Mouse (Mus musculus) midbrain, embryonic 12.5 days (tissue): ENCODE results near the gene Erbb3. TPM values are rescaled to one million over a fixed set of nuclear protein-coding genes. Genes with fewer than 3 reads are reported as not detected.

Experiments
- ATAC-seq: fragments of 200-750 bp; cut with Nextera tagmentation; 2 replicates; pipeline ENCODE4 v1.8.0; 2017; ENCODE audit warnings: low read depth, moderate TSS enrichment, moderate library complexity; ENCODE audit not compliant: low FRiP score
- H3K27ac ChIP-seq: fragments of 300-500 bp; sonication (generic); replicated peaks from 2 replicates; pipeline ENCODE4 v1.5.1; 2016; ENCODE audit warnings: mild to moderate bottlenecking
- H3K27me3 ChIP-seq: fragments of 300-500 bp; sonication (generic); 2 replicates; pipeline ENCODE4 v1.6.1; 2016; ENCODE audit warnings: mild to moderate bottlenecking
- H3K36me3 ChIP-seq: fragments of 300-500 bp; sonication (generic); 2 replicates; pipeline ENCODE4 v1.6.1; 2016
- H3K4me1 ChIP-seq: fragments of 300-500 bp; sonication (generic); 2 replicates; pipeline ENCODE4 v1.6.1; 2016
- H3K4me2 ChIP-seq: fragments of 300-500 bp; sonication (generic); replicated peaks from 2 replicates; pipeline ENCODE4 v1.6.1; 2016; ENCODE audit warnings: mild to moderate bottlenecking, moderate library complexity
- H3K4me3 ChIP-seq: fragments of 300-500 bp; sonication (generic); 2 replicates; pipeline ENCODE4 v1.5.1; 2016; ENCODE audit warnings: mild to moderate bottlenecking
- H3K9ac ChIP-seq: fragments of 300-500 bp; sonication (generic); replicated peaks from 2 replicates; pipeline ENCODE4 v1.6.1; 2016; ENCODE audit warnings: mild to moderate bottlenecking, moderate library complexity
- H3K9me3 ChIP-seq: fragments of 300-500 bp; sonication (generic); 2 replicates; pipeline ENCODE4 v1.6.1; 2016; ENCODE audit warnings: mild to moderate bottlenecking
- WGBS: fragments of 180-500 bp; shearing (Covaris S2); methylation state at CpG from one replicate; pipeline ENCODE4 v1.1.7; 2016; 5-methylcytosine and 5-hydroxymethylcytosine counted together
- polyA plus RNA-seq: library from polyadenylated mRNA; unstranded; fragments of >200 nt; fragmentation: Nextera tagmentation; extraction: Ambion mirVana; gene quantifications from 2 replicates; pipeline ENCODE4 v1.2.1, GENCODE M21; 2016

The Erbb3 gene
- polyA plus RNA-seq, 1 experiment from 2014 or later, result 0.94 TPM

DNA sequence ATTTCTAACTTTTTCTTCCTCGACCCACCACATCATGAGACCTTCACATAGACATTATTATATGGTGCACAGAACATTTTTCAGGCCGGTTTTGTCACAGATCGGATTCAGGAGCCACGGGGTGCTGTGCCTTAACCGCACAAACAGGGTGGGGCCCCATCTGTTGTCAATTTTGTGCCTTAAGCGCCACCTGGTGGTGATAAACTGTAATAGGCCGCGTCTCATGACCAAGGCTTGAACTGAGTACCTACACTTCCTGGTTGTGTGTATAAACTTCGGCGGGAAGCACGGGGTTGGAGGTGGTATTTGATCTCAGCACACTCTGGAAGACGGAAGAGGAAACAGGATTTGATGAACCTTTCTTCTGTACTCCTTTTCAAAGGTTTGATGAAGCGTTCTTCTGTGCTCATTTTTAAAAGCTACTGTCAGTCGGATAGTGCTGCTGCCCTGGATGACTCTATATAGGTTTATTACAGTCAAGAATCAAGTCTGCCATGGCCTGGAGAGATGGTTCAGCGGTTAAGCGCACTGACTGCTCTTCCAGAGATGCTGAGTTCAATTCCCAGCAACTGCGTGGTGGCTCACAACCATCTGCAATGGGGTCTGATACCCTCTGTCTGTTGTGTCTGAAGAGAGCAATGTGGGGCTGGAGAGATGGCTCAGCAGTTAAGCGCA lies 53.0 kb downstream of the Erbb3 start:
- Histone ChIP-seq H3K4me1 (no peaks in the 10 kb centered on the region), H3K27me3 (no peaks in the 10 kb centered on the region), H3K36me3 (peaks cover 6% of the 10 kb centered on the region; the same call in 1 of the 2 replicates), H3K4me3 (peak overlapping the region; percentile 10; the same call in 1 of the 2 replicates), H3K27ac (no peak overlapping the region), H3K9me3 (no peaks in the 10 kb centered on the region), H3K4me2 (peak overlapping the region; percentile 42), H3K9ac (no peak overlapping the region; the same call in 1 of the 2 replicates)
- ATAC-seq, result peak; percentile 89
- 16% methylated on average over 18 of the region's 18 CpGs for WGBS

- Histone ChIP-seq H3K9me3 (no peaks in the 10 kb centered on the region), H3K4me1 (no peaks in the 10 kb centered on the region), H3K4me2 (peak overlapping the region; percentile 42), H3K4me3 (peak overlapping the region; percentile 10; the same call in 1 of the 2 replicates), H3K27ac (no peak overlapping the region), H3K36me3 (no peaks in the 10 kb centered on the region), H3K9ac (no peak overlapping the region; the same call in 1 of the 2 replicates), H3K27me3 (no peaks in the 10 kb centered on the region)
- 76% methylated on average over 4 of the region's 4 CpGs for WGBS
- no peak for ATAC-seq
These were observed 53.7 kb downstream of the Erbb3 start for GRCm38 (mm10) chr10:128535624-128536265.

GRCm38 (mm10) chr10:128535206-128535605 lies 54.2 kb downstream of the Erbb3 start:
- H3K9ac ChIP-seq, result no peak overlapping the region
- no peak overlapping the region for H3K4me3 ChIP-seq
- no peaks in the 10 kb centered on the region for H3K4me1 ChIP-seq
- no peak for ATAC-seq
- no peaks in the 10 kb centered on the region for H3K36me3 ChIP-seq
- no peaks in the 10 kb centered on the region for H3K9me3 ChIP-seq
- H3K27ac ChIP-seq, result no peak overlapping the region
- no peak overlapping the region for H3K4me2 ChIP-seq
- H3K27me3 ChIP-seq, result no peaks in the 10 kb centered on the region
- 75% methylated on average over 2 of the region's 2 CpGs for WGBS

DNA sequence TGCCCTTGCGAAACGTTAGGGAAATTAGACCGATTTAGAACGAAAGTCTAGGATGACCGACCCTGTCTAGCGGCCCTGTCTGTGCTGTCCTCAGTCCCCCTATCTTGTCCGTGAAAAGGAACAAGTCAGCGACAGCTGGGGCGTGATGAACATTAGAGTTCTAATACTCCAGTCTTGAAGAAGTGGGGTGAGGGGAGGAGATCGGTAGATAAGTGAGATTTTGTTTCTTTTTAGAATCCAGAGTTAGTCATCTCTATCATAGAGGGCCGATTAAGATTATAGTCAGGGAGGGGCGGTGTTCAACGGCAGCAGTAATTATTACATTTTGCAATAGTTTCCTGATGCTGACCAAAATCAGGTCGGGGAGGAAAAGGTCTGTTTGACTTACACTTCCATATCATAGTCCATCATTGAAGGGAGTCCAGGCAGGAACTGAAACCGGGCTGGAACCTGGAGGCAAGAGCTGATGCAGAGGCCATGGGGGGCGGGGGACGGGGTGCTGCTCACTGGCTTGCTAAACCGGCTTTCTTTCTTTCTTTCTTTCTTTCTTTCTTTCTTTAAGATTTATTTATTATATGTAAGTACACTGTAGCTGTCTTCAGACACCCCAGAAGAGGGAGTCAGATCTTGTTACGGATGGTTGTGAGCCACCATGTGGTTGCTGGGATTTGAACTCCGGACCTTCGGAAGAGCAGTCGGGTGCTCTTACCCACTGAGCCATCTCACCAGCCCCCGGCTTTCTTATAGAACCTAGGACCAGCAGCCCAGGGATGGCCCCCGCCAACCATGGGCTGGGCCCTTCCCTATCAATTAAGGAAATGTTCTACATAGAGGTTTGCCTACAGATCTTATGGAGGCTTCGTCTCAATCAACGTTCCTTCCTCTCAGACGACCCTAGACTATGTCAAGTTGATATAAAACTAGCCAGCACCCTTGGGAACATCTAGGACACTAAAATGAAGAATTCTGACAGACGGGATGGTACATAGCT lies 62.8 kb downstream of the Erbb3 start:
- H3K4me2 ChIP-seq, result peak overlapping the region; percentile 87
- no peak for ATAC-seq
- H3K36me3 ChIP-seq, result no peaks in the 10 kb centered on the region
- H3K9me3 ChIP-seq, result no peaks in the 10 kb centered on the region
- H3K27me3 ChIP-seq, result peaks cover 52% of the 10 kb centered on the region
- peak overlapping the region; percentile 55 for H3K4me3 ChIP-seq
- peaks cover 18% of the 10 kb centered on the region; the same call in 1 of the 2 replicates for H3K4me1 ChIP-seq
- H3K27ac ChIP-seq, result no peak overlapping the region
- 32% methylated on average over 28 of the region's 28 CpGs for WGBS
- no peak overlapping the region; the same call in 1 of the 2 replicates for H3K9ac ChIP-seq

GRCm38 (mm10) chr10:128525671-128526308 lies 63.7 kb downstream of the Erbb3 start, which contains the start of gene Esyt1:
Gene Esyt1, minus strand, starts transcription at chr10:128525871.
- peak within 1 kb of the TSS; percentile 63 for H3K9ac ChIP-seq
- H3K4me1 ChIP-seq, result peaks cover 18% of the 10 kb centered on the region; the same call in 1 of the 2 replicates
- no peaks in the 10 kb centered on the region for H3K36me3 ChIP-seq
- under 1% methylated on average over 37 of the region's 37 CpGs for WGBS
- ATAC-seq, result peak; percentile 95
- H3K4me2 ChIP-seq, result peak within 1 kb of the TSS; percentile 87
- H3K9me3 ChIP-seq, result no peaks in the 10 kb centered on the region
- peak within 1 kb of the TSS; percentile 55 for H3K4me3 ChIP-seq
- peak within 1 kb of the TSS; percentile 60 for H3K27ac ChIP-seq
- peaks cover 52% of the 10 kb centered on the region for H3K27me3 ChIP-seq

GRCm38 (mm10) chr10:128524732-128525662 lies 64.5 kb downstream of the Erbb3 start:
- H3K36me3 ChIP-seq, result no peaks in the 10 kb centered on the region
- peak overlapping the region; percentile 87 for H3K4me2 ChIP-seq
- peaks cover 52% of the 10 kb centered on the region for H3K27me3 ChIP-seq
- ATAC-seq, result peak; percentile 57
- H3K9ac ChIP-seq, result peak overlapping the region; percentile 63
- peak overlapping the region; percentile 60 for H3K27ac ChIP-seq
- H3K4me1 ChIP-seq, result peaks cover 18% of the 10 kb centered on the region; the same call in 1 of the 2 replicates
- WGBS, result under 1% methylated on average over 58 of the region's 58 CpGs
- no peaks in the 10 kb centered on the region for H3K9me3 ChIP-seq
- peak overlapping the region; percentile 55 for H3K4me3 ChIP-seq

GRCm38 (mm10) chr10:128524111-128524731 lies 65.2 kb downstream of the Erbb3 start:
- H3K27ac ChIP-seq, result no peak overlapping the region; the same call in 1 of the 2 replicates
- H3K4me2 ChIP-seq, result peak overlapping the region; percentile 87
- H3K9me3 ChIP-seq, result no peaks in the 10 kb centered on the region
- peaks cover 53% of the 10 kb centered on the region for H3K27me3 ChIP-seq
- peak overlapping the region; percentile 55 for H3K4me3 ChIP-seq
- peaks cover 18% of the 10 kb centered on the region; the same call in 1 of the 2 replicates for H3K4me1 ChIP-seq
- no peak for ATAC-seq
- H3K36me3 ChIP-seq, result no peaks in the 10 kb centered on the region
- 9% methylated on average over 11 of the region's 11 CpGs for WGBS
- H3K9ac ChIP-seq, result peak overlapping the region; percentile 63

DNA sequence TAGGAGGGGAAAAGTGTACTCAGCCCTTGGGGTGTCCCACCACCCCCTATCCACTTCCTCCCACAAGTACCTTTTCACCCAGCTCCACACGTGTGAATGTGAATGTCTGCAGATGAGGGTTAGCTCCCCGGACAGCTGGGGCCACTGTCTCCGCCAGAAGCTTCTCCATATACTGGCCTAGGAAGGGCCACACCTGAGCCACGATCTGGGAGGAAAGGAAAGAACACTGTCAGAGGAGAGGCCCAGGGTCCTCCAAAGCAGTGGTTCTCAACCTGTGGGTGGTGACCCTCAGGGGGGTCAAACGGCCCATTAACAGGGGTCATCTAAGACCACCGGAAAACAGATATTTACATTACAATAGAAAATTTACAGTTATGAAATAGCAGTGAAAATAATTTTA lies 67.1 kb downstream of the Erbb3 start:
- peaks cover 60% of the 10 kb centered on the region for H3K27me3 ChIP-seq
- H3K9me3 ChIP-seq, result no peaks in the 10 kb centered on the region
- WGBS, result 82% methylated on average over 6 of the region's 6 CpGs
- H3K27ac ChIP-seq, result no peak overlapping the region
- H3K4me3 ChIP-seq, result no peak overlapping the region
- H3K4me2 ChIP-seq, result no peak overlapping the region
- peaks cover 18% of the 10 kb centered on the region; the same call in 1 of the 2 replicates for H3K4me1 ChIP-seq
- peaks cover 3% of the 10 kb centered on the region; the same call in 1 of the 2 replicates for H3K36me3 ChIP-seq
- no peak for ATAC-seq
- H3K9ac ChIP-seq, result no peak overlapping the region

DNA sequence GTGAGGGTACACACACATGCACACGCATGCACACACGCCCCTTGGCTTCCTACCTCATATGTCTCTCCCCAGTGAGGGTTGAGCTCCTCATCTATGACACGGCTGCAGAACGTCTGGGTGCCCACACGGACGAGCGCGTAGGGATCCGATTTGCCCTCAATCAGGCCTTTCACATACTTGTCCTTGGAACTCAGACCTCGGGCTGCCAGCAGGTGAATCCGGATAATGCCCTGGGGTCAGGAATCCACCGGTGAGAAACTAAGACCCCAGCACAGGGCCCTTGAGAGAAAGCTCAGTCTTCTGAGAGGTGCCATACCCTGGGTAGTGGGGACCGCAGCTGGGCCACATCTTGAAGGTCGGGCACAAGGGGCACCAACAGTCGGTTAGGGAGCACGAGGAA lies 68.9 kb downstream of the Erbb3 start:
- peaks cover 3% of the 10 kb centered on the region; the same call in 1 of the 2 replicates for H3K36me3 ChIP-seq
- no peak overlapping the region for H3K4me3 ChIP-seq
- H3K27ac ChIP-seq, result no peak overlapping the region
- ATAC-seq, result no peak
- WGBS, result 85% methylated on average over 16 of the region's 16 CpGs
- H3K9ac ChIP-seq, result no peak overlapping the region
- no peaks in the 10 kb centered on the region for H3K9me3 ChIP-seq
- H3K4me1 ChIP-seq, result peaks cover 12% of the 10 kb centered on the region; the same call in 1 of the 2 replicates
- H3K27me3 ChIP-seq, result peaks cover 70% of the 10 kb centered on the region
- no peak overlapping the region for H3K4me2 ChIP-seq

DNA sequence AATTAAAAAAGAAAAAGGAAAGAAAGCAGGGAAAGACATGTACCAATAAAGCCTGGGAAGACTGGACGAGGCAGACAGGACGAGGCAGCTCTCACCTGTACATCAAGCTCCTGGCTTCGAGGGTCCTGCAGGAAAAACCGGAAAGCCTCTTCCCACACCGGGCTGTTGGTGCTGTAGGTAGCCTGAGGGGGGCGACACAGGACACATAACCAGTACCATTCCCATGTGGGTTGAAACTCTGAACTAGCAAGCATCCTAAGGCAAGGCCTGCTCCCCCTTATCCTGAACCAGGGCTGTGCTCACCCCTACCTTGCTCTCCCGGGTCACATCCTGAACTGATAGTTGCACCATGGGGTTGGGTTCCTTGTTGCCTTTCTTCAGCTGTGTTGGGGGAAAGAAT lies 70.6 kb downstream of the Erbb3 start:
- Histone ChIP-seq H3K36me3 (peaks cover 6% of the 10 kb centered on the region; the same call in 1 of the 2 replicates), H3K4me2 (no peak overlapping the region), H3K27me3 (peaks cover 62% of the 10 kb centered on the region), H3K4me1 (no peaks in the 10 kb centered on the region), H3K4me3 (no peak overlapping the region), H3K9ac (no peak overlapping the region), H3K9me3 (no peaks in the 10 kb centered on the region), H3K27ac (no peak overlapping the region)
- ATAC-seq, result no peak; the same call in 1 of the 2 replicates
- 73% methylated on average over 7 of the region's 7 CpGs for WGBS
